Mouse (Mus musculus) liver, embryonic 12.5 days (tissue): ENCODE data around the gene Zfp692. TPM values are rescaled to one million over a fixed set of nuclear protein-coding genes. Genes with fewer than 3 reads are reported as not detected.
"Not testable (repeated sequence)": the region's sequence is repeated elsewhere in the genome, so short reads cannot be mapped to it uniquely, and the experiment has no call there.

ENCODE experiments used
- ATAC-seq: fragments of 200-750 bp; cut with Nextera tagmentation; 2 replicates; pipeline ENCODE4 v1.8.0; 2017; ENCODE audit warnings: moderate number of reproducible peaks, mild to moderate bottlenecking, moderate library complexity
- H3K27ac ChIP-seq: fragments of 300-500 bp; sonication (generic); 2 replicates; pipeline ENCODE4 v1.5.1; 2016; ENCODE audit warnings: mild to moderate bottlenecking
- H3K27me3 ChIP-seq: fragments of 300-500 bp; sonication (generic); replicated peaks from 2 replicates; pipeline ENCODE4 v1.6.1; 2016; ENCODE audit warnings: mild to moderate bottlenecking, moderate library complexity
- H3K36me3 ChIP-seq: fragments of 300-500 bp; sonication (generic); 2 replicates; pipeline ENCODE4 v1.6.1; 2016; ENCODE audit warnings: mild to moderate bottlenecking, moderate library complexity
- H3K4me1 ChIP-seq: fragments of 300-500 bp; sonication (generic); 2 replicates; pipeline ENCODE4 v1.6.1; 2016
- H3K4me2 ChIP-seq: fragments of 300-500 bp; sonication (generic); 2 replicates; pipeline ENCODE4 v1.6.1; 2016; ENCODE audit warnings: mild to moderate bottlenecking, moderate library complexity
- H3K4me3 ChIP-seq: fragments of 300-500 bp; sonication (generic); 2 replicates; pipeline ENCODE4 v1.5.1; 2016; ENCODE audit warnings: mild to moderate bottlenecking, moderate library complexity
- H3K9ac ChIP-seq: fragments of 300-500 bp; sonication (generic); 2 replicates; pipeline ENCODE4 v1.6.1; 2016; ENCODE audit warnings: mild to moderate bottlenecking, moderate library complexity
- H3K9me3 ChIP-seq: fragments of 300-500 bp; sonication (generic); replicated peaks from 2 replicates; pipeline ENCODE4 v1.6.1; 2016; ENCODE audit warnings: mild to moderate bottlenecking, moderate library complexity
- WGBS: fragments of 180-500 bp; shearing (Covaris S2); methylation state at CpG from one replicate; pipeline ENCODE4 v1.1.7; 2016; ENCODE audit not compliant: insufficient replicate concordance; 5-methylcytosine and 5-hydroxymethylcytosine counted together
- polyA plus RNA-seq: library from polyadenylated mRNA; unstranded; fragments of >200 nt; fragmentation: Nextera tagmentation; extraction: Ambion mirVana; gene quantifications from 2 replicates; pipeline ENCODE4 v1.2.1, GENCODE M21; 2016

Zfp692 gene
- polyA plus RNA-seq, 1 experiment from 2014 or later, result 18.5 TPM

- Histone ChIP-seq H3K27ac (no peak overlapping the region), H3K36me3 (no peaks in the 10 kb centered on the region), H3K4me1 (no peaks in the 10 kb centered on the region), H3K4me2 (no peak overlapping the region), H3K27me3 (peaks cover 8% of the 10 kb centered on the region; the same call in 1 of the 2 replicates), H3K9ac (no peak overlapping the region), H3K9me3 (no peaks in the 10 kb centered on the region), H3K4me3 (no peak overlapping the region)
- WGBS, result 38% methylated on average over 9 of the region's 9 CpGs
- ATAC-seq, result no peak
These were observed 16.7 kb upstream of the Zfp692 start for GRCm38 (mm10) chr11:58289992-58290682.

- no peak overlapping the region for H3K9ac ChIP-seq
- no peak overlapping the region for H3K4me3 ChIP-seq
- peaks cover 6% of the 10 kb centered on the region; the same call in 1 of the 2 replicates for H3K27me3 ChIP-seq
- no peaks in the 10 kb centered on the region for H3K9me3 ChIP-seq
- H3K4me1 ChIP-seq, result no peaks in the 10 kb centered on the region
- 67% methylated on average over 4 of the region's 4 CpGs for WGBS
- no peak for ATAC-seq
- H3K4me2 ChIP-seq, result no peak overlapping the region
- no peaks in the 10 kb centered on the region for H3K36me3 ChIP-seq
- no peak overlapping the region for H3K27ac ChIP-seq
These were observed 16.1 kb upstream of the Zfp692 start for GRCm38 (mm10) chr11:58290812-58291211.

- no peaks in the 10 kb centered on the region for H3K27me3 ChIP-seq
- no peaks in the 10 kb centered on the region for H3K9me3 ChIP-seq
- no peak overlapping the region for H3K4me2 ChIP-seq
- no peak overlapping the region for H3K27ac ChIP-seq
- ATAC-seq, result no peak; the same call in 1 of the 2 replicates
- no peak overlapping the region for H3K9ac ChIP-seq
- WGBS, result 39% methylated on average over 4 of the region's 4 CpGs
- no peaks in the 10 kb centered on the region for H3K4me1 ChIP-seq
- no peaks in the 10 kb centered on the region for H3K36me3 ChIP-seq
- H3K4me3 ChIP-seq, result no peak overlapping the region
These were observed 14.1 kb upstream of the Zfp692 start for GRCm38 (mm10) chr11:58292791-58293190.

- WGBS, result 72% methylated on average over 6 of the region's 6 CpGs
- no peak overlapping the region for H3K9ac ChIP-seq
- H3K27ac ChIP-seq, result no peak overlapping the region
- no peak overlapping the region for H3K4me2 ChIP-seq
- H3K9me3 ChIP-seq, result no peaks in the 10 kb centered on the region
- ATAC-seq, result no peak
- H3K4me3 ChIP-seq, result no peak overlapping the region
- no peaks in the 10 kb centered on the region for H3K36me3 ChIP-seq
- no peaks in the 10 kb centered on the region for H3K27me3 ChIP-seq
- peaks cover 11% of the 10 kb centered on the region for H3K4me1 ChIP-seq
These were observed 9.5 kb upstream of the Zfp692 start for GRCm38 (mm10) chr11:58297396-58297795.

GRCm38 (mm10) chr11:58301057-58301456 is 5.8 kb upstream of the Zfp692 start:
- WGBS, result 24% methylated on average over 13 of the region's 13 CpGs
- Histone ChIP-seq H3K9me3 (no peaks in the 10 kb centered on the region), H3K4me3 (peak overlapping the region; percentile 72), H3K9ac (peak overlapping the region; percentile 35; the same call in 1 of the 2 replicates), H3K4me2 (peak overlapping the region; percentile 78), H3K27me3 (no peaks in the 10 kb centered on the region), H3K27ac (no peak overlapping the region), H3K4me1 (peaks cover 24% of the 10 kb centered on the region), H3K36me3 (no peaks in the 10 kb centered on the region)
- no peak for ATAC-seq

GRCm38 (mm10) chr11:58301837-58302754 is 4.8 kb upstream of the Zfp692 start:
- WGBS, result under 1% methylated on average over 36 of the region's 36 CpGs

GRCm38 (mm10) chr11:58302774-58303445 is 4.0 kb upstream of the Zfp692 start:
- Histone ChIP-seq H3K27me3 (no peaks in the 10 kb centered on the region), H3K36me3 (no peaks in the 10 kb centered on the region), H3K9ac (peak overlapping the region; percentile 77), H3K4me2 (peak overlapping the region; percentile 78), H3K27ac (peak overlapping the region; percentile 96), H3K4me3 (peak overlapping the region; percentile 72), H3K9me3 (no peaks in the 10 kb centered on the region), H3K4me1 (peaks cover 37% of the 10 kb centered on the region)
- WGBS, result 1% methylated on average over 26 of the region's 26 CpGs
- peak; percentile 66 for ATAC-seq

More at GRCm38 (mm10) chr11:58301837-58302754, 4.8 kb upstream of the Zfp692 start:
- Histone ChIP-seq H3K9ac (peak overlapping the region; percentile 77), H3K4me3 (peak overlapping the region; percentile 72), H3K36me3 (no peaks in the 10 kb centered on the region), H3K4me2 (peak overlapping the region; percentile 78), H3K27me3 (no peaks in the 10 kb centered on the region), H3K4me1 (peaks cover 31% of the 10 kb centered on the region), H3K27ac (peak overlapping the region; percentile 96), H3K9me3 (no peaks in the 10 kb centered on the region)
- peak; percentile 87 for ATAC-seq

- Histone ChIP-seq H3K9me3 (no peaks in the 10 kb centered on the region), H3K4me1 (peaks cover 44% of the 10 kb centered on the region), H3K4me2 (peak overlapping the region; percentile 78), H3K27ac (peak overlapping the region; percentile 49; the same call in 1 of the 2 replicates), H3K9ac (no peak overlapping the region), H3K27me3 (no peaks in the 10 kb centered on the region), H3K4me3 (peak overlapping the region; percentile 72), H3K36me3 (0 out of 2 replicates have a peak, but pooled peaks cover under 1% of the 10 kb centered on the region)
- ATAC-seq, result no peak
- 52% methylated on average over 7 of the region's 7 CpGs for WGBS
These were observed 3.3 kb upstream of the Zfp692 start for GRCm38 (mm10) chr11:58303594-58303993.

GRCm38 (mm10) chr11:58305299-58305698 is 1.6 kb upstream of the Zfp692 start:
- not testable (repeated sequence) for ATAC-seq
- 83% methylated on average over 8 of the region's 8 CpGs for WGBS

GRCm38 (mm10) chr11:58307411-58308080 is 677 bp downstream of the Zfp692 start:
- no peaks in the 10 kb centered on the region for H3K27me3 ChIP-seq
- no peaks in the 10 kb centered on the region for H3K9me3 ChIP-seq
- H3K4me2 ChIP-seq, result peak overlapping the region; percentile 98
- WGBS, result 1% methylated on average over 42 of the region's 42 CpGs
- peaks cover 35% of the 10 kb centered on the region for H3K36me3 ChIP-seq
- peaks cover 32% of the 10 kb centered on the region for H3K4me1 ChIP-seq
- peak overlapping the region; percentile 74 for H3K4me3 ChIP-seq
- peak overlapping the region; percentile 90 for H3K9ac ChIP-seq
- ATAC-seq, result peak; percentile 80
- peak overlapping the region; percentile 86 for H3K27ac ChIP-seq

More at GRCm38 (mm10) chr11:58305299-58305698, 1.6 kb upstream of the Zfp692 start:
- not testable (repeated sequence) for H3K9me3 ChIP-seq, H3K4me3 ChIP-seq, H3K9ac ChIP-seq, H3K27me3 ChIP-seq, H3K4me2 ChIP-seq, H3K27ac ChIP-seq
- peaks cover 43% of the 10 kb centered on the region for H3K4me1 ChIP-seq
- peaks cover 16% of the 10 kb centered on the region for H3K36me3 ChIP-seq

GRCm38 (mm10) chr11:58308661-58309060 is 1.8 kb downstream of the Zfp692 start:
- Histone ChIP-seq H3K4me1 (peaks cover 29% of the 10 kb centered on the region), H3K9ac (no peak overlapping the region), H3K27ac (no peak overlapping the region), H3K4me3 (no peak overlapping the region), H3K9me3 (no peaks in the 10 kb centered on the region), H3K4me2 (no peak overlapping the region), H3K36me3 (peaks cover 46% of the 10 kb centered on the region), H3K27me3 (no peaks in the 10 kb centered on the region)
- WGBS, result 90% methylated on average over 9 of the region's 9 CpGs
- no peak for ATAC-seq
